Mouse (Mus musculus): ENCODE measurements around the gene Kars. TPM values are rescaled to one million over a fixed set of nuclear protein-coding genes. Genes with fewer than 3 reads are reported as not detected.

Kars gene
- total and polyA plus RNA-seq, 3 experiments = 295 to 642 (median 355) TPM

- TF ChIP-seq MYC (IDR thresholded peaks at IDR 0.05; ENCODE audit: low read depth, low read length) (no peak), MYB (IDR thresholded peaks at IDR 0.05; ENCODE audit: low read depth, low read length) (no peak), ZC3H11A (IDR thresholded peaks at IDR 0.05; ENCODE audit: low read depth, low read length) (no peak), JUND (IDR thresholded peaks at IDR 0.05; ENCODE audit: low read depth, low read length) (no peak), POLR2AphosphoS2 (IDR thresholded peaks at IDR 0.05; ENCODE audit: low read length) (no peak), CHD2 (IDR thresholded peaks at IDR 0.05; ENCODE audit: low read length) (no peak)
- Histone ChIP-seq H3K4me3 (ENCODE audit: control insufficient read depth in 1 of 2, insufficient read depth in 1 of 2, low read depth in 2 of 2, low read length in 2 of 2) (no peak overlapping the region), H3K9ac (ENCODE audit: control insufficient read depth, low read depth, low read length, poor library complexity, severe bottlenecking) (no peak overlapping the region), H3K27me3 (ENCODE audit: control insufficient read depth in 1 of 2, insufficient read depth in 2 of 2, low read length in 2 of 2) (no peaks in the 10 kb centered on the region), H3K36me3 (ENCODE audit: control insufficient read depth in 1 of 2, insufficient read depth in 2 of 2, low read length in 2 of 2) (peaks cover 0 to 7% of the 10 kb centered on the region in 2 experiments; a peak in 2 of 4 replicates), H3K9me3 (replicated peaks; ENCODE audit: insufficient read depth, low read length) (no peaks in the 10 kb centered on the region), H3K4me1 (ENCODE audit: control insufficient read depth in 1 of 2, insufficient read depth in 2 of 2, low read length in 2 of 2) (peaks cover 2 to 12% of the 10 kb centered on the region in 2 experiments; a peak in 3 of 4 replicates), H3K79me2 (ENCODE audit: control insufficient read depth, insufficient read depth, low read length, poor library complexity) (no peaks in the 10 kb centered on the region), H3K27ac (ENCODE audit: control insufficient read depth, low read depth, low read length) (no peak overlapping the region)
- DNase-seq (ENCODE audit: low read depth, low spot score) = no peak
Measured at GRCm38 (mm10) chr8:111963546-111963945, 47.6 kb downstream of the Kars start.

GRCm38 (mm10) chr8:111963091-111963490, 48.0 kb downstream of the Kars start:
- TF ChIP-seq KAT2A (conservative IDR thresholded peaks at IDR 0.05; ENCODE audit: low read depth, low read length) (no peak), TCF12 (IDR thresholded peaks at IDR 0.05; ENCODE audit: low read depth, low read length) (no peak), POLR2A (IDR thresholded peaks at IDR 0.05; ENCODE audit: control insufficient read depth in 1 of 2, insufficient read depth in 1 of 2, low read depth in 1 of 2, low read length in 2 of 2, poor library complexity in 1 of 2) (no peak), POLR2AphosphoS2 (IDR thresholded peaks at IDR 0.05; ENCODE audit: low read length) (no peak), MAFK (IDR thresholded peaks at IDR 0.05; ENCODE audit: borderline replicate concordance, low read depth, low read length) (no peak), CTCF (IDR thresholded peaks at IDR 0.05 in 2 of 3, conservative IDR thresholded peaks at IDR 0.05 in 1 of 3; ENCODE audit: control insufficient read depth in 1 of 3, insufficient read depth in 1 of 3, low read depth in 2 of 3, low read length in 3 of 3, poor library complexity in 1 of 3, severe bottlenecking in 1 of 3) (no peak), ETS1 (IDR thresholded peaks at IDR 0.05; ENCODE audit: low read depth, low read length) (no peak), RCOR1 (IDR thresholded peaks at IDR 0.05; ENCODE audit: low read depth, low read length) (no peak), ELF1 (IDR thresholded peaks at IDR 0.05; ENCODE audit: low read depth, low read length) (no peak), GABPA (IDR thresholded peaks at IDR 0.05; ENCODE audit: low read depth, low read length) (no peak)
- Histone ChIP-seq H3K27me3 (ENCODE audit: control insufficient read depth in 1 of 2, insufficient read depth in 2 of 2, low read length in 2 of 2) (no peaks in the 10 kb centered on the region), H3K36me3 (ENCODE audit: control insufficient read depth in 1 of 2, insufficient read depth in 2 of 2, low read length in 2 of 2) (peaks cover 0 to 7% of the 10 kb centered on the region in 2 experiments; a peak in 2 of 4 replicates), H3K4me3 (ENCODE audit: control insufficient read depth in 1 of 2, insufficient read depth in 1 of 2, low read depth in 2 of 2, low read length in 2 of 2) (no peak overlapping the region), H3K4me1 (ENCODE audit: control insufficient read depth in 1 of 2, insufficient read depth in 2 of 2, low read length in 2 of 2) (peaks cover 2 to 10% of the 10 kb centered on the region in 2 experiments; a peak in 3 of 4 replicates), H3K9ac (ENCODE audit: control insufficient read depth, low read depth, low read length, poor library complexity, severe bottlenecking) (no peak overlapping the region), H3K79me2 (ENCODE audit: control insufficient read depth, insufficient read depth, low read length, poor library complexity) (no peaks in the 10 kb centered on the region), H3K27ac (ENCODE audit: control insufficient read depth, low read depth, low read length) (no peak overlapping the region), H3K9me3 (replicated peaks; ENCODE audit: insufficient read depth, low read length) (no peaks in the 10 kb centered on the region)
- no peak for DNase-seq (ENCODE audit: low read depth, low spot score)

- no peaks in the 10 kb centered on the region for H3K27me3 ChIP-seq (ENCODE audit: control insufficient read depth in 1 of 2, insufficient read depth in 2 of 2, low read length in 2 of 2)
- DNase-seq (ENCODE audit: low read depth, low spot score) = no peak
- peaks cover 0 to 5% of the 10 kb centered on the region in 2 experiments; a peak in 2 of 4 replicates for H3K4me1 ChIP-seq (ENCODE audit: control insufficient read depth in 1 of 2, insufficient read depth in 2 of 2, low read length in 2 of 2)
- H3K9me3 ChIP-seq (replicated peaks; ENCODE audit: insufficient read depth, low read length) = no peaks in the 10 kb centered on the region
- TF ChIP-seq EP300 (IDR thresholded peaks at IDR 0.05; ENCODE audit: low read depth in 1 of 2, low read length in 2 of 2) = no peak
- no peak for TF ChIP-seq SMC3 (IDR thresholded peaks at IDR 0.05; ENCODE audit: low read depth, low read length)
- no peak for TF ChIP-seq RAD21 (IDR thresholded peaks at IDR 0.05; ENCODE audit: low read depth, low read length)
- TF ChIP-seq KAT2A (conservative IDR thresholded peaks at IDR 0.05; ENCODE audit: low read depth, low read length) = no peak
- no peak for TF ChIP-seq JUND (IDR thresholded peaks at IDR 0.05; ENCODE audit: low read depth, low read length)
- no peak overlapping the region for H3K27ac ChIP-seq (ENCODE audit: control insufficient read depth, low read depth, low read length)
- H3K36me3 ChIP-seq (ENCODE audit: control insufficient read depth in 1 of 2, insufficient read depth in 2 of 2, low read length in 2 of 2) = peaks cover 0 to 3% of the 10 kb centered on the region in 2 experiments; a peak in 1 of 4 replicates
- no peak overlapping the region for H3K9ac ChIP-seq (ENCODE audit: control insufficient read depth, low read depth, low read length, poor library complexity, severe bottlenecking)
- H3K4me3 ChIP-seq (ENCODE audit: control insufficient read depth in 1 of 2, insufficient read depth in 1 of 2, low read depth in 2 of 2, low read length in 2 of 2) = no peak overlapping the region
- H3K79me2 ChIP-seq (ENCODE audit: control insufficient read depth, insufficient read depth, low read length, poor library complexity) = no peaks in the 10 kb centered on the region
Measured at GRCm38 (mm10) chr8:111962589-111962988, 48.5 kb downstream of the Kars start.
